Mouse (Mus musculus) erythroblast, embryonic 14.5 days (primary cell): ENCODE measurements around the gene Aqp1.

Experiments
- GATA1 ChIP-seq: IDR thresholded peaks from 2 replicates; pipeline ENCODE4 v1.6.1; 2012; ENCODE audit warnings: low read length, inconsistent platforms, mixed read lengths
- TAL1 ChIP-seq: IDR thresholded peaks from 3 replicates; pipeline ENCODE4 v1.6.1; 2012; ENCODE audit warnings: low read length, inconsistent platforms, mixed read lengths

GRCm38 (mm10) chr6:55356017-55356703 lies 19.9 kb downstream of the Aqp1 start:
- no peak for TF ChIP-seq GATA1
- no peak for TF ChIP-seq TAL1
